Mouse (Mus musculus) ES-Bruce4 (cell line): ENCODE measurements at regions not wholly inside any gene's neighbourhood (a gene's known extent, or its start where the extent isn't known, plus 50 kb on each side); places are given as distances from the start of the nearest gene placed in this dataset.

Experiments
- CTCF ChIP-seq: IDR thresholded peaks from one replicate; pipeline ENCODE4 v1.8.1; 2011; ENCODE audit warnings: low read depth, low read length
- EP300 ChIP-seq: IDR thresholded peaks from 2 replicates; pipeline ENCODE4 v1.6.1; 2011; ENCODE audit warnings: low read depth, low read length; ENCODE audit not compliant: insufficient read depth
- POLR2A ChIP-seq: IDR thresholded peaks from one replicate; pipeline ENCODE4 v1.8.1; 2011; ENCODE audit warnings: low read length; ENCODE audit not compliant: insufficient read depth

GRCm38 (mm10) chr1:73771773-73772172, 352.5 kb downstream of the Tns1 start:
- no peak for TF ChIP-seq POLR2A
- no peak for TF ChIP-seq CTCF
- no peak for TF ChIP-seq EP300
